Mouse (Mus musculus) retina, postnatal 1 day (tissue): ENCODE measurements around the gene Gm9495.
"Not testable (repeated sequence)": the region's sequence is repeated elsewhere in the genome, so short reads cannot be mapped to it uniquely, and the experiment has no call there.

Experiments
- DNase-seq: peaks from one replicate; pipeline ENCODE4 v3.0.0-alpha.2; 2012

The Gm9495 gene

DNA sequence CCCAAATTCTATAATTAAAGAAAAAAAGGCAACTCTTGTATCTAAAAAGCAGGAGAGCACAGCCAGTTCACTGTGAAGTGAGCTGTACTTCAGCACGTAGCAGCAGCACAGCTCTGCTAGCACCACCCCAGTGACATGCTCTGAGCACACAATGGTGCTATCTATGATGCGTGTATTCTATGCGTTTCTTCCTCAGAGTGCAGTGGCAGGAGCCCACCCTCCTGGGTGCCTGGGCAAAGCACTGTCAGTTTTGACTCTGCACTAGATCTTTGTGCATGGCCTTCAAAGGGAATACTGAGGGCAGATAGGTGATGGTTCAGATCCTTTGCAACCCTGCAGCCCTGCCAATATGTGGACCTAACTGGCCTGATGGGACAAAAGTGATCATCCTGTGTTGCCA lies at the start of gene Gm9495:
TSS of gene Gm9495 (minus strand) at position 101 of the 400 bp plus-strand sequence.
- not testable (repeated sequence) for DNase-seq

DNA sequence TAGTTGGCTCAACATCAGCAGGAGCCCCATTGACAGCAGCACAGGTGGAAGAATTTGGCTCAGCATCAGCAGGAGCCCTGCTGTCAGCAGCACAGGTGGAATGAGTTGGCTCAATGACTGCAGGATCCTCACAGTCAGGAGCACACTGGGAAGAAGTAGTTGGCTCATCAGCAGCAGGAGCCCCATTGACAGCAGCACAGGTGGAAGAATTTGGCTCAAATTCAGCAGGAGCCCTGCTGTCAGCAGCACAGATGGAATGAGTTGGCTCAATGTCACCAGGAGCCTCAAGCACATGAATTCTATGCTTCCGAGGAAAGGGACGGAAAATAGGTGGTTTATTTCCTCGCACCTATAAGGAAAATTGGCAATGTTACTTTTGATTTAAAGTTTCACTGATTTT lies 21.6 kb upstream of the Gm9495 start:
- not testable (repeated sequence) for DNase-seq

DNA sequence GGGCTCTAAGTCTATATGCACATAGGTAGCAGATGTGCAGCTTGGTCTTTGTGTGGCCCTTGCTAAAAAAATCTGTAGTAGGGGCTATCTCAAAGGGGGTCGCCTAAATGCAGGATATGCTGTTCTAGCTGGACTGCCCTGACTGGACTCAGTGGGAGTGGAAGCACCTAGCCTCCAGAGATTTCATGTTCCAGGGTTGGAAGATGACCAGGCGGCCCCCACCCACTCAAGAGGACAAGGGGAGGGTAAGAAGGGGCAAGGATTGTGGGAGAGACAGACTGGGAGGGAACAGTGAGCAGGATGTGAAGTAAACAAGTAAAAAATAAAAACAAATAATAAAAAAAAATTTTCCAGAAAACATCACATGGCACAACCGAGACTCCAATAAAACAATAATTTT lies 33.3 kb downstream of the Gm9495 start:
- DNase-seq: not testable (repeated sequence)

DNA sequence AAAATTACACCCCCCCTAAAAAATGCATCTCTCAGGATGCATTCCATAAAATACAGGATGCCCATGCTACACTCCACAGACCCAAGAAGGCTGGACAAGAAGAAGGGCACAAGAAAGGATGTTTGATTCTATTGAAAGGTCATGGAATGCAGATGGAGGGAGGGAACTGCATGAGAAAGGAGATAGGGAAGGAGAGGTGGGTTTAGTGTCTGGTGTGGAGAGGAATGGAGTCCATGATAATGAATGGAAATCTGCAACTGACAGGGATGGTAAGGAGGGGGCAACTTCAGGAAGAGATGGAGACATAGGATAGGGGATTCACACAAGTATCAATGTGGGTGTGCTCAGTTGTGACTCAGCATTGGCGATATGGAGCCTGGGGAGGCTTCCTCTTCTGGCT lies 39.0 kb downstream of the Gm9495 start:
- DNase-seq: no peak

DNA sequence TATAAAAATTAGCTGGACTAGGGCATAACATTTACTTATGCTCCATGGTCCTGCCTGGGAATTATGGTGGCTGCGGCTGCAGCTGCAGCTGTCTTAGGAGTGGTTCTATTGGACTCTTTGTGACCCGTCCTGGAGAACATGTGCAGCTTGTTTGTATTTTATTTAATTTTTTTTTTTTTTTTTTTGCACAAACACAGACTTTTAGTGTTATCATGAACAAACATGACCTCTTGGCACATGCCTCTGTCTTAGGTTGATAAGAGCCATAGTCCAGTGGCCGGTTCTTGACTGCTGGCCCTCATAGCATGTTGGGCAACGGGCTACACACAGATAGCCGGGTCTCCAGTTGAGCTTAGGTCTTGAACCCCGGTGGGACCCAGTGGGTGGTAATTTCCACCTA lies 48.6 kb downstream of the Gm9495 start:
- DNase-seq: no peak

DNA sequence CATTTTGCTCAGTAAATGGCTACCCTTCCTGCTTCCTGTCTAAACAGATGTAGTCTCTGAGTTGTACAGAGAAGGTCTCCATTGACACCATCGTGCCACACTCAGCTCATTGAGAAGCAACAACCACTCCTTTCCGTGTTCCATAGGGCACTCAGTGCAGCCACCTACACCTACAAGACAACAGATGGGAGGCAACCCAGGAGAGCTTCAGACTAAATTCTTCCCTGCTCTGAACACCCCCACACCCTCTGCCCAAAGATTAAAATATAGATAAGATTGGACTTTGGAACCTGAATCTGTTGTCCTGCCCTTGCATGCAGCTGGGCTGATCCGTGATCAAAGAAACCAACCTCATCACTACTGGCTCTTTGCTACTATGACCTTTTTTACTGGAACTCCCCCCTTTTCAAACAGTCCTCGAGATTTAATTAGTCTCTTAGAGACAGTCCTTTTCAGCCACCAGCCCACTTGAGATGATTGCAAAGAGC lies 53.4 kb downstream of the Gm9495 start:
- no peak for DNase-seq

DNA sequence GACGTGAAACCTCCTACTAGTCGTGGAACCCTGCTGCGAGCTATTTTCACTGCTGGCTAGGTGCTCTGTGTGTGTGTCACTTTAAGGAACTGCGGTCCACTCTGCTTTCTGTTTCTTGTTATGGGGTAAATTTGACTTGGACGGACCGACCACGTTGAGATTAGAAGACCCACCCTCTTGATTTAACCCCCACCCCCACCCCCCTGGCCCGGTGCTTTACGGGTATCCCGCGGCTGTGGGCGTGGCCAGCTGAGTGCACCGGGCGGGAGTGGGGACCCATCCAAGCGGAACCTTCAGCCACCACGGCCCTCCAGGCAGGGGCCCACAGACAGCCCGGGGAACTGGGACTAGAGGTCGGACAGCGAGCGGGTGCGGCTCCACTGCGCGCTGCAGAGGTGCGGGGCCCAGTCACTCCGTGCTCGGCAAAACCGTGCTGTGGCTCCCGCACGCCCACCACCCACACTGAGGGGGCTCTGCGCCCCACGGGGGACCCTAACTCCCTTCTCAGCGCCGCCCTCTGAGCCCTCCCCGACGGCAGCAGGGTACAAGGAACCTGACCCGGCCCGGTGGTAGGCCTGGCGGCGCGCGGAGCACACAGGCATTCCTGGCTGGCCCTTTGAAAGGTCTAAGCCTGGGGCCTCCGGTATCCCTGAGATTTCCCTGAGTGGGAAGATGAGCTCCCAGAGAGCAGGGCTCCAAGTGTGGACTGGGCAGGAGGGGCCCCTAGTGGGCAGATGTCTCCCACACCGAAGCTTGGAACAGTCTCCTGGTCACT lies 54.0 kb downstream of the Gm9495 start:
- peak; percentile 77 for DNase-seq

DNA sequence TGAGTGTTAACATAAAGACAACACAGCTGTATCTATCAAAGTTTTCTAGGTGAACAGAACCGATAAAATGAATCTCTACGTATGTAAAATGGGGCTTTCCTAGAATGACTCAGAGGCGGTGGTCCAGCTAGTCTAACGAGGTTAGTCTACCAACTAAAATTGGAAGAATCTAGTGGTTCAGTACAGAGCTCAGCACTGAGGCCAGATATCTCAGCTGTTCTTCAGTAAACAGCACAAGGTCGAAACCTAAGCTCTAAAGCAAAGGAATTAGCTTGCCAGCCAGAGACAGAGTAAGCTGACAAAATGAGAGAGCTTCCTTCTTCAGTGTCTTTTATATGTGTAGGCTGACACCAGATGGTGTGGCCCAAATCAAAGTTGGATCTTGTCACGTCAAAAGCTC lies 57.2 kb downstream of the Gm9495 start:
- no peak for DNase-seq

DNA sequence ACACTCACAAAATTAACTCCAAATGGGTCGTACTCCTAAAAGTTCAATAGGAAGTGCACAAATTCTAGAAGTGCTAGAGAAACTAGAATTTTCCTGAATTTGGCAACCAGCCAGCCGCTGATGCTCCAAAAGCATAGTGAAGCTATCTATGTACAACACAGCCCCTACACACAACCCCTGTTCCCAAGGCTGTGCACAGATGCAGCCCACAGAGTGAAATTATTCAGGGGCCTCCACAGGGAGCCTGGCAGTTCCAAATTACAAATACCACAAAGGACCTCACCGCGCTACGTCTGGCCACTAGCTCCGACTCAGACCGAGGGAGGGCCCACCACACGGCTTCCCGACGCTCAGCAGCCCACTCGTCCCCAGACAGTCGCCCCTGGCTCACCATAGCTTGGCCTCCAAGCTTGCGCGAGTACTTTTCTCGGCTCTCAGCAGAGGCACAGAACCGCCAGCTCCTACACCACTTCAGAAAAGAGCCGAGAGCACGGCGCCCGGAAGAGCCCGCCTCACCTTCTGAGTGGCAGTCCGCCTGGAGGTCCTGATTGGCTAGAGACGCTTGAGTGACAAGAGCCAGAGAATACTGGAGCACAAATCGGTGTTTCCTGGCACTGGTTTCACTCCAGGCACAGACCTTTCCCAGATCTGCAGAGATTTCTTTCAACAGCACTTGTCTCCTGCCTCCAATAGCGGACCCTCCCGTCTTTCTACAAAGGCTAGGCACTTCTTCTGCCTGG lies 58.1 kb downstream of the Gm9495 start:
- peak; percentile 96 for DNase-seq

DNA sequence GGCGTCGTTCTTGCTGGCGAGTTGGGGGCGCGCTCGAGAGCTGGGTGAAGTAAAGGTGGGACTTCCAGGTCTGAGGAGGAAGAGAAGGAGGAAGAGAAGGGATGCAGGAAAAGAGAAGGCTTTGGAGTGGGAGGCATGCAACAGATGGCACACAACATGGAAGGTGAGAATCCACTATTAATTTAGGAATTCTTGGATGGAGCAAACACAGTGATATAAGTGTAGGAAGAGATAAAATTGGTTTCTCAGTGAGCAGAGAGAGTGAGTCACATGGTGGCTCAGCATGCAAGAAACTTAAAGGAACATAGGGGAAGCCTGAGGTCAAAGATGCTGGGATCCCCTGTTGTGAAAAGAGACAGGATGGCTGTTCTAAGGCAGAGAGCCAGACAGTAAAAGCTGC lies 69.0 kb downstream of the Gm9495 start:
- no peak for DNase-seq
